Mouse (Mus musculus): ENCODE data around the gene Scg3. TPM values are rescaled to one million over a fixed set of nuclear protein-coding genes. Genes with fewer than 3 reads are reported as not detected.
"Not testable (repeated sequence)": the region's sequence is repeated elsewhere in the genome, so short reads cannot be mapped to it uniquely, and the experiment has no call there.

The Scg3 gene
- total RNA-seq, 2 experiments from 2014 or later = 0.64 TPM; not detected in 1

GRCm38 (mm10) chr9:75626308-75626604 lies 57.6 kb downstream of the Scg3 start:
- intact Hi-C loops (cut with DNase I) = no loop called here
- no peak for DNase-seq

- intact Hi-C loops (cut with DNase I) = no loop called here
- DNase-seq = peak; percentile 80 to 83
These were observed 58.1 kb downstream of the Scg3 start, which contains the start of gene Lysmd2 for GRCm38 (mm10) chr9:75625556-75626307. Lysmd2 (plus strand) TSS chr9:75625741.

DNA sequence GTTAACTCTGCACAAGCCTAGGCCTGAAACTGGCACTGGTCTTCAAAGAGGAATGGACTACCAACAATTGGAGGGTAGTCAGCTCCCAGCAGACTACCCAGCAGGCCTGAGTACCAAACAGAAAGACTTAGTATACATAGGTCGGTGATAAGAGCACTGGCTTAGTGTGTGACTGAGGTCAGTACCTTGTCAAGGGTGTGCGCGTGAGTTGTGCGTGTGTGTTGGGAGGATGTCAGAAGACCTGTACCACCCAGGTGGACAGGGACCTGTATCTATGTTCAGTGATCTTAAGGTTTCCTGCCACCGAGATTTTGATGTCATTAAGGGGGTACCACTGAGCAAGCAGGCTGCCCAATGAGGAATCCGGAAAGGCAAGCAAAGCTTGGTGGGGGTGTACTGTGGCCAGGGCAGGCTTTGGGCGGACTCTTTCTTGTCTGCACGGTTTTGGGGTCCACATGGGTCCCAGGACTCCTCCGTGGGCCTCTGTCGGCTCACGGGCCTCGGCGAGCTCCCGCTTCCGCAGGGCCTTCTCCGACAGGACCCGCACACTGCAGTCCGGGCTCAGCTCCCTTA lies 58.8 kb downstream of the Scg3 start:
- intact Hi-C loops (cut with DNase I) = no loop called here
- no peak for DNase-seq

DNA sequence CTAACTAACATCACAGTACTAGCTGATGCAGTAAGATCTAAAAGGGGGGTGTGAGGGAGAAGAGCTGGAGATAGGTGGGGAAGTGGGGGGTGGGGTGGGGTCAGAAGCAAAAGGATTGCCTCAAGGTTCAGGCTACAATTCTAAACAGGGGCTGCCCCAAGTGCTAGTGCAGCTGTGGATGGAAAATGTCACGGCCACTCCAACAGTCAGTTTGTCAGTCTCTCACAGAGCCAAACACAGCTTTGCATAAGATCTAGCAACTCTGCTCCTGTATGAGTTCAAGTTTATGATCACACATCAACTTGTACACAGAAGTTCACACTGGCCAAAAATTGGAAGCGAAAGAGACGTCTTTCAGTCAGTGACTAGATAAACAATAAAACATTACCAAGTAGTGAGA lies 62.4 kb downstream of the Scg3 start:
- intact Hi-C loops (cut with DNase I) = no loop called here
- no peak for DNase-seq

DNA sequence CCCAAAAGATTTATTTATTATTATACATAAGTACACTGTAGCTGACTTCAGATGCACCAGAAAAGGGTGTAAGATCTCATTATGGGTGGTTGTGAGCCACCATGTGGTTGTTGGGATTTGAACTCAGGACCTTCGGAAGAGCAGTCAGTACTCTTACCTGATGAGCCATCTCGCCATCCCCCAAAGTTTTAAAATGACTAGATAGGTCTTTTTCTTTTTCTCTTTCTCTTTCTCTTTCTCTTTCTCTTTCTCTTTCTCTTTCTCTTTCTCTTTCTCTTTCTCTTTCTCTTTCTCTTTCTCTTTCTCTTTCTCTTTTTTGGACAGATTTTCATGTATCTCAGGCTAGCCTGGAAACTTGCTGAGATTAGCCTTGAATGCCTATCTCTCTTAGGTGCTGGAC lies 64.1 kb downstream of the Scg3 start:
- DNase-seq; intact Hi-C loops (cut with DNase I): not testable (repeated sequence)

- no peak for DNase-seq
- intact Hi-C loops (cut with DNase I) = no loop called here
These were observed 64.9 kb downstream of the Scg3 start for GRCm38 (mm10) chr9:75618836-75619400.

GRCm38 (mm10) chr9:75616560-75616959 lies 67.3 kb downstream of the Scg3 start:
- intact Hi-C loops (cut with DNase I) = no loop called here
- DNase-seq = no peak

- intact Hi-C loops (cut with DNase I) = no loop called here
- DNase-seq = peak; percentile 50 to 59
These were observed 73.0 kb downstream of the Scg3 start, which contains the start of gene Tmod2 for GRCm38 (mm10) chr9:75610571-75611493. Tmod2 (minus strand) TSS chr9:75611325.

DNA sequence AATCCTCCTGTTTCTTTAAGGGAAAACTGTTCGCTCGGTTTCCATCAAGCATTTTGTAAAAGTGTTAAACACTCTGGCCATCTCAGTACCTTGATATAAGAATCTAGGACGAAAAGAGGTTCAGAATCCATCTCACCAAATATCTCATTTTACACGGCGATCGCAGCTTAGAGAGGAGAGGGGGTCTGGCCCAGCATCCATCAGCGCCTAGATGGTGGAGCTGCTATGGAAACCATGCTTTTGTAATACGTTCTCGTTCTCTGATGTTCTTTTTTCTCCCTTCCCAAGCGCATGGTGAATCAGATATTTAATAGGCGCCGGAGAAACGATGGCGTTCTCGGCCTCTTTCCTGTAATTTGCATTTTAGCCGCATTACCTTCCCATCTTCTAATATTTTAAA lies 73.9 kb downstream of the Scg3 start:
- no peak for DNase-seq
- intact Hi-C loops (cut with DNase I) = no loop called here

- intact Hi-C loops (cut with DNase I) = no loop called here
- DNase-seq = no peak
These were observed 74.4 kb downstream of the Scg3 start for GRCm38 (mm10) chr9:75609505-75609904.

DNA sequence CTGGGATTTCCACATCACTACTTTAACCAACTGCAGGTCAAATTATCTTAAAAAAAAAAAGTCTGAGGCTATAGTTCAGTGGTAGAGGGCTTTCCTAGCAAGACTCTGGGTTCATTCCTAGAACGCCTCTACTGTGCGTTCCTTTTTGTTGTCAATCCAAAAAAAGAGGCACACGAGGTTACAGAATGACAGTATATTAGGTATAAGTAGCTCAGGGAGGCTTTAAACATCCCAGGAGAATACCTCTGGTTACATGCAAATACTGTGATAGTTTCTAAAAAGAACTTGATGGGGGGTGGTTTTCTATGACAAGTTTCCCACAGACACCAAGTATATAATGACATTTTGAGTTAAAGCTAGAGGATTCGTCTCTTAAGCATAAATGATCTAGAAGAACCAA lies 76.4 kb downstream of the Scg3 start:
- intact Hi-C loops (cut with DNase I) = no loop called here
- DNase-seq = no peak

- intact Hi-C loops (cut with DNase I) = no loop called here
- DNase-seq = no peak
These were observed 82.3 kb downstream of the Scg3 start for GRCm38 (mm10) chr9:75601510-75601909.

GRCm38 (mm10) chr9:75600166-75600934 lies 83.5 kb downstream of the Scg3 start:
- intact Hi-C loops (cut with DNase I) = no loop called here
- DNase-seq = no peak

GRCm38 (mm10) chr9:75599191-75599841 lies 84.5 kb downstream of the Scg3 start:
- intact Hi-C loops (cut with DNase I) = no loop called here
- DNase-seq = no peak

- intact Hi-C loops (cut with DNase I) = no loop called here
- no peak for DNase-seq
These were observed 86.3 kb downstream of the Scg3 start for GRCm38 (mm10) chr9:75597596-75597995.

DNA sequence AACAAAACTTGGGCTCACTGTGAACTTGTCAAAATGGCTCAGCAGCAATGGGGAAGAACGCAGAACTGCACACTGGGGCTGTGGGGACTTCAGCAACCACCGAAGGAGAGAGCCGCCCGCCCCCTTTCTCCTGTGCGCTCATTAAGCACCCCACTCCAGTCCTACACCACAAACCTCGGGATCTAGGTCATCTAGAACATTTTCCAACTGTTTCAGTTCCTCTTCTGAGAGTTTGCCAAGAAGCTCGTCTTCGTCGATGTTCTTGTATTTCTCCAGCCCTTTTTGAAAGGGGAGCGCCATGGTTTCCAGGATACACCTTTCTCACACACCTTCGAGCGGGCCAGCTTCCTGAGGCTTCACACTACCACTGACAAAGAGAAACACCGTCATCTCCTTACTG lies 86.8 kb downstream of the Scg3 start:
- intact Hi-C loops (cut with DNase I) = no loop called here
- DNase-seq = no peak

- intact Hi-C loops (cut with DNase I) = no loop called here
- DNase-seq = no peak
These were observed 90.4 kb downstream of the Scg3 start for GRCm38 (mm10) chr9:75593481-75593880.
